Mouse (Mus musculus): Measurements from ENCODE around the gene Trim54. TPM values are rescaled to one million over a fixed set of nuclear protein-coding genes. Genes with fewer than 3 reads are reported as not detected.

Gene Trim54
- polyA plus RNA-seq, 1 experiment = 0.05 TPM

DNA sequence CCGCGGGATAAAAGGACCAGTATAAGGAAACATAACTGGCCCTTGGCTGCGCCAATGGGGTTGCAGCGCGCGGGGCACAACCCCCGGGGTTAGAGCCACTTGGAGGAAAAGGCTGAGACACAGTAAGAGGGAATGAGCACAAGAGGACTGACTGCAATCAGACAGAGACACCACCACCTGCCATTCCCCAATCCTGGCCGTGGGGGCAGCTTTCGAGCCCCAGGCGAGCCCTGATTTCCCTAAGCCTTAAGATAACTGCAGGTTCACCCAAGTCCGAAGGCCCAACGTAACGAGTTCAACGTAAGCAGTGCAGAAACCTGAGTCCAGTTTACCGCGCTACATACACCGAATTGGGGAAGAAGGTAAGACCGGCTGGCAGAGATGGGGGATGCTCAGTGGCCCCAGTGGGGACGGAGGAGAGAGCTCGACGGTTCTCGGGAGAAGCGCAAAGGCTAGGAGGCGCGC is 62.8 kb downstream of the Trim54 start:
- no peak for DNase-seq (ENCODE audit: low read depth, low spot score)

DNA sequence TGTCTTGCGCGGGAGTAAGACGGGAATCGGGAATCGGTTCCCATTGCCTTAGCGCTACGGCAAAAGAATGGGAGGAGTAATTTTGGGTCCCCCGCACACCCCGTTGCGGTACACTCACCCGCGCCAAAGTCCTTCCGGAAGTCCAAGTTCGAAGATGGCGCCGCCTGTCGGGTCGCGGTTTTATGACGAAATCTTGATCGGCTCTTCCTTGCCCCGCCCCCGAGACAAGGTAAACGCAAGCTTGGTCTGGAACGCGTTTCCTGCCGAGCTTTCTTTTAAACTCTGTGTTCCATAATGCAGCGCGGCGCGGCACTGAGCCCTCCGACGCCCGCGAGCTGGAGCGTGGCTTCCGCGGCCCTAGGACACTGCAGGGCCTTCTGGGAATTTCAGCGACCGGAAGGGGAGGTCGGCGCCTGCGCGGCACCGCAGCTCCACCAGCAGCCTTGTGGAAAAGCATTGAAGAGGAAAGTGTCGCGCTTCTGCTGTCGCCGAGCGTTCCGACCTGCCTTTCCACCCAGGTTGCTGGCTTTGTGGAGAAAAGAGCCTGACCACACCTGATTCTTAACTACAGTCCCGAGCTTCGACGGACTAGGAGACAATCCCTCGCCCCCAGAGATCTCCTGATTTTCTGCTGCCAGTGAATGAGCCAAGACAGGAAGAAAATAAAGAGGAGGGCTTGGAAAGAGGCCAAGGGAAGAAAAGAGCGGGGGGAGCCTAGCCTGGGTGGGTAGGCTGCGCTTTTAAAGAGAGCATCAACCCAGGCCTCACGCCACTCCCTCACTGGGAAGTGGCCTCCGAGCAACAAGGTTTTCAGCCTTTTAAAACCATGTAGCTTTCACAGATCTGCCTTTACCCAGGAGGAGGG is 63.5 kb downstream of the Trim54 start, which contains the start of the genes Gm29609 and Gtf3c2:
Gene Gm29609 (minus strand): TSS at position 146 of the 865 bp plus-strand sequence.
Gene Gtf3c2 (minus strand): TSS at position 379 of the 865 bp plus-strand sequence.
- DNase-seq (ENCODE audit: low read depth, low spot score) = peak; percentile 78
- WGBS = under 1% methylated on average over 59 of the region's 59 CpGs

More for the DNA sequence above, 62.8 kb downstream of the Trim54 start:
- under 1% methylated on average over 25 of the region's 25 CpGs for WGBS

DNA sequence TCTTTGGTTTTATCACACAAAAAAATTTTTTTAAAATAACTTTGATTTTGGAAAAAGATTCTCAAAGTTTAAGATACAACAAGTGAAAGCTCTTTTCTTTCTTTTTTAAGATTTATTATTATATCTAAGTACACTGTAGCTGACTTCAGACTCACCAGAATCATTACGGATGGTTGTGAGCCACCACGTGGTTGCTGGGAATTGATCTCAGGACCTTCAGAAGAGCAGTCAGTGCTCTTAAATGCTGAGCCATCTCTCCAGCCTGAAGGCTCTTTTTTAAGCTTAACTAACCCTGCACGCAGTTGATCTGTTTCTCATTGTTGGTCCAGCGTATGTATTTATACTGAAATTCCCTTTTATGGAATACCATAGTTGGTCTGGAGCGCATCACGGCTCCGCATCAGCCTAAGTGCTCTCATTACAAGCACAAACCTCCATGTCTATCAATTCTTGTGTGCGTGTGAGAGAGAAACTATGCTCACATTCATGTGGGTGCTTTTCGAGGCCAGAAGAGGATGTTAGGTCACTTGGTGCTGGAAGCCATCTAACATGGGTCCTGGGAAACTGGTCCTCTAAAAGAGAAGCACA is 64.8 kb downstream of the Trim54 start:
- 90% methylated on average over 9 of the region's 9 CpGs for WGBS
- no peak for DNase-seq (ENCODE audit: low read depth, low spot score)

DNA sequence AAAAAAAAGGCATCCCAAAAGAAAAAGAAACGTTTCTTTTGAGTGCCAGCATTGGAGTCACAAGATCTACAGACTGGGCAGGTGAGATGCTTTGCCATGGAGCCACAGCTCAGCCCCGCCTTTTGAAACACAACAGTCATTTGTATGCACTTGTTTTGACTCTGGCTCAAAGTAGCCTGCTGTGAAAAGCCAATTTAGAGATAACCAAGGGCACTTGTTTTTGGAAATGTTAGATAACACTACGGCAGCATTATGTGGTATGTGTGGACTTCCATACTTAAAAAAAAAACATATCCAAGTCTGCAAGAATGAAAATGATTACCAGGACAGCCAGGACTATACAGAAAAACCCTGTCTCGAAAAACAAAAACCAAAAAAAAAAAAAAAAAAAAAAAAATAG is 67.2 kb downstream of the Trim54 start:
- WGBS = 53% methylated on average over 4 of the region's 4 CpGs
- no peak for DNase-seq (ENCODE audit: low read depth, low spot score)

Other genes starting within 250 kb of the Trim54 start
- gene Tmem214, start 248.7 kb upstream of the Trim54 start, polyA plus RNA-seq (2012; rRNA removed) = 84.2 and 95.4 TPM in 2 replicates
- 9.1 and 11.9 TPM in 2 replicates for gene Agbl5, start 228.0 kb upstream of the Trim54 start, polyA plus RNA-seq (2012; rRNA removed)
- gene Ost4, start 208.9 kb upstream of the Trim54 start, polyA plus RNA-seq (2012; rRNA removed) = 317 and 323 TPM in 2 replicates
- 46.7 and 48.6 TPM in 2 replicates for gene Emilin1, start 203.3 kb upstream of the Trim54 start, polyA plus RNA-seq (2012; rRNA removed)
- 189 and 395 TPM in 2 replicates for gene Khk, start 195.3 kb upstream of the Trim54 start, polyA plus RNA-seq (2012; rRNA removed)
- gene Cgref1, start 171.1 kb upstream of the Trim54 start, polyA plus RNA-seq (2012; rRNA removed) = 111 and 239 TPM in 2 replicates
- 386 and 408 TPM in 2 replicates for gene Preb, start 156.4 kb upstream of the Trim54 start, polyA plus RNA-seq (2012; rRNA removed)
- 0.33 and 0.62 TPM in 2 replicates for gene Tcf23, start 148.1 kb upstream of the Trim54 start, polyA plus RNA-seq (2012; rRNA removed)
- 92.9 and 98.2 TPM in 2 replicates for gene Atraid, start 68.4 kb upstream of the Trim54 start, polyA plus RNA-seq (2012; rRNA removed)
- gene Slc5a6, start 67.8 kb upstream of the Trim54 start, polyA plus RNA-seq (2012; rRNA removed) = 73.4 and 107 TPM in 2 replicates
- gene Cad, start 61.9 kb upstream of the Trim54 start, polyA plus RNA-seq (2012; rRNA removed) = 15.1 and 21.2 TPM in 2 replicates
- gene Dnajc5g, start 10.4 kb upstream of the Trim54 start, polyA plus RNA-seq (2012; rRNA removed) = not detected in 2 replicates
- gene Slc30a3, start 8.5 kb upstream of the Trim54 start, polyA plus RNA-seq (2012; rRNA removed) = 0.14 and 0.16 TPM in 2 replicates
- gene Ucn, start 22.1 kb downstream of the Trim54 start, polyA plus RNA-seq (2012; rRNA removed) = not detected in 2 replicates
- 46.8 and 47.5 TPM in 2 replicates for gene Mpv17, start 37.5 kb downstream of the Trim54 start, polyA plus RNA-seq (2012; rRNA removed)
- 0.38 and 0.71 TPM in 2 replicates for gene Gm29609, start 63.2 kb downstream of the Trim54 start, polyA plus RNA-seq (2012; rRNA removed)
- gene Gtf3c2, start 63.4 kb downstream of the Trim54 start, polyA plus RNA-seq (2012; rRNA removed) = 46.9 and 53.6 TPM in 2 replicates
- gene Snx17, start 76.5 kb downstream of the Trim54 start, polyA plus RNA-seq (2012; rRNA removed) = 73.2 and 81.2 TPM in 2 replicates
- 51.0 and 54.4 TPM in 2 replicates for gene Eif2b4, start 76.7 kb downstream of the Trim54 start, polyA plus RNA-seq (2012; rRNA removed)
- 35.0 and 46.0 TPM in 2 replicates for gene Zfp513, start 85.6 kb downstream of the Trim54 start, polyA plus RNA-seq (2012; rRNA removed)
- 47.4 and 58.8 TPM in 2 replicates for gene Ppm1g, start 104.0 kb downstream of the Trim54 start, polyA plus RNA-seq (2012; rRNA removed)
- gene Nrbp1, start 124.2 kb downstream of the Trim54 start, polyA plus RNA-seq (2012; rRNA removed) = 143 and 149 TPM in 2 replicates
- gene Gm9970, start 124.5 kb downstream of the Trim54 start, polyA plus RNA-seq (2012; rRNA removed) = not detected in 2 replicates
- gene Krtcap3, start 135.0 kb downstream of the Trim54 start, polyA plus RNA-seq (2012; rRNA removed) = 186 and 200 TPM in 2 replicates
- gene Ift172, start 174.4 kb downstream of the Trim54 start, polyA plus RNA-seq (2012; rRNA removed) = 26.5 and 33.0 TPM in 2 replicates
- gene Fndc4, start 179.4 kb downstream of the Trim54 start, polyA plus RNA-seq (2012; rRNA removed) = 1.8 and 2.6 TPM in 2 replicates
- 0.15 and 0.26 TPM in 2 replicates for gene Gckr, start 180.7 kb downstream of the Trim54 start, polyA plus RNA-seq (2012; rRNA removed)